Mouse (Mus musculus) gastrocnemius, adult 18-20 months (tissue): ENCODE data around the gene Tdrd7. TPM values are rescaled to one million over a fixed set of nuclear protein-coding genes. Genes with fewer than 3 reads are reported as not detected.
A peak's percentile ranks its signal among the peaks of the same experiment; 100 is the strongest.

Experiments
- DNase-seq: peaks from one replicate; pipeline ENCODE4 v3.0.0; 2021; ENCODE audit warnings: low spot score
- long read RNA-seq, 2 experiments: library from polyadenylated mRNA; stranded (forward); transcript quantifications; one replicate each; pipeline ENCODE4 v2.0.0; 2021
- total RNA-seq, 2 experiments: library from RNA; stranded (reverse); gene quantifications; 2 replicates each; pipeline ENCODE4 v1.2.3; 2021

The Tdrd7 gene
- 1 to 10 TPM; 7.3 to 9.7 TPM for total RNA-seq
- long read RNA-seq, experiment 1, transcript Tdrd7-201 (17 exons, 3,716 nt): major isoform, 13 of 19 reads
- long read RNA-seq, experiment 1, partial matches to known transcripts: 2 of 19 reads
- long read RNA-seq, experiment 1, other reads (novel, unspliced or antisense): 4 of 19 reads
- long read RNA-seq, experiment 2, transcript Tdrd7-201 (17 exons, 3,716 nt): major isoform, 6 of 11 reads
- long read RNA-seq, experiment 2, partial matches to known transcripts: 3 of 11 reads
- long read RNA-seq, experiment 2, other reads (novel, unspliced or antisense): 2 of 11 reads

DNA sequence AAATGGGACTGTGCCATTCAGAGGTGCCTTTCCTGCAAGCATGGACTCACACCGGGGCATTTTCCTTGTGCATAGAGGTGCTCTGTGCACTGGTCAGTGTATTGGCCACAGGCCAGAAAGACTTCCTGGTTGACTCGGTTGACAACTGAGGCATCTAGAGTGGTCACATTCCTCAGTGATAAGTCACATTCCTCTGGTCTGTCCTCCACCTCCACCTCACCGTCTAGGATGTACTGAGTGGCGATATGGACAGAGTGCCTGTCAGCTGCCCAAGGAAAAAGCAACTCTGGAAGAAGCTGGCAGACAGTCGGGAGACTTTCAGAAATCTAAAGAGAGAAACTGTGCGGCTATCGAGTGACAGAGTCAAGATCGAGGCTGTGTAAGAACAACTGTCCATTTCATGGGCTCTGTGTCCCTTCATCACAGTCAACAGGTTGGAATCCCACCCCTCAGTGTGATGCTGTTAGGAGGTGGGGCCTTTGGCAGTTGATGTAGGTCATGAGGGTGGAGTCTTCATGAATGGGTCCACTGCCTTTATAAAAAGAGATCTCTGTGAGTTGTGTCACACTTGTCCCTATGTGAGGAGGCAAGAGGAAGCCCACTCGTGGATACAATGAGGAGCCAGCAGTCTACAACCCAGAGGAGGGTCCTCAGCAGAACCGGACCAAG lies at the start of gene Tdrd7:
Gene Tdrd7, plus strand, starts transcription at position 564 of the 669 bp plus-strand sequence.
- DNase-seq: no peak

DNA sequence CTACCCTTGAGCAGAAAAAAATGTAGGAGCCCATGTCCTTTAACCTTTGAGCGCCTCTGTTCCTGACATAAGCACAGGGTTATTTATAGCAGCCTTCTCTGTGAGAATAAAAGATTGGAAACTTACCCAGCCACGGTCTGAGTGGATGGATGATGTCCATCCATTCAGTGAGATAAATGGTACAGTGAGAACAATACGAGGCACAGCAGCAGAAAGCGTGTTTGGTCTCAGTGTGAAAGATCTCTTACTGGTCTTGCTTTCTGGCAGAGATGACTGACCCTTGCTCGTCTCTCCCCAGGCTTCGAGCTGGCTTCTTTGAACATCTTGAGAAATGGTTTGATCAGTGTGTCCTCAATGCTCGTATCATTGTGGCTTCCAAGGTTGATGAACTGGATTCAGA lies 48.0 kb upstream of the Tdrd7 start:
- no peak for DNase-seq

DNA sequence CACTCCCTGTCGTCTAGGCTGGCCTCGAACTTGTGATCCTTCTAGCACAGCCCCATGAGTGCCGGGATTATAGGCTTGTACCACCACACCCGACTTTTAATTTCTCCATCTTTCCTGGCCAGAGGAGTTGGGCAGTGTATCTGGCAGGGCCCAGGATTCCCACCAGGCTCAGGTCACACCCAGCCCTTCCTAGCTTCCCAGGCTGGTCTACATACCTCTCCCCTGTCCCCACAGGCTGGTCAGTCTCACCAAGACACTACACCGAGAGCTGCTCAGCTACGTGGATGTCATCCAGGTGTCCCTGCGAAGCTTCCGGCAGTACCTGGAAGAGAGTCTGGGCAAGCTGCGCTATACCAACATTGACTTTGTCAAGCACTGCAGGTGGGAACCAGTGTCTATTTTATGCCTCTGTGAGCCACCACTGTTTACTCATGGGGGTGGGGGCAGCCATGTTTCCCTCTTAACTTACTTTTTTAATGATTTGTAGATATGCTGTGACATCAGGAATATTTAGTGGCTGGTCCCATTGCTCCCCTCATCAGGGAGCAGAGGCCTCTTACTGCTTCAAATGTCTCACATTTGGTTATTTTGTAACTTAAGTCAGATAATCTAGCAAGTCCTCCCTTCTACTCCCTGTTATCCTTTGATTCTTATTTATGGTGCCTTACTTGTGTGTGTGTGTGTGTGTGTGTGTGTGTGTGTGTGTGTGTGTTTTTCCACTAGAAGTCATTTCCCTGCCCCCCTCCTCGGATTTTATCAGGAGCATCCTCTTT lies 43.3 kb upstream of the Tdrd7 start:
- DNase-seq: no peak

DNA sequence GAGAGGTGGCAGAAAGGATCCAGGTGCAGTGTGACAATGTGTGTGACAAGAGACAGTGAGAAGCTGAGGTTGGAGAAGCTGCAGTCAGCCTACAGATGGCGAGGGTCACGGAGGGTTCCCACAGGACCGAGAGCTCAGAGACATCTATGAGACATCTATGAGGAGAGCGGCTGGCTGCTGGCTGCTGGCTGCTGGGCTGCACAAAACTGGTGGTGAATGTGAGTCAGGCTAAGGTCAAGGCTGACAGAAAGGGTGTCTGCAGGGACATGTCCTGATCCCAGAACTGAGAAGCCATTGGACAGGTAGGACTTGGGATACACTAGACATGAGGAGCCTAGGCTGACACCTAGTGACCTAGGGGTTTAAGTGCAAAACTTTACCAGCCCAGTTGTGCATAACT lies 41.1 kb upstream of the Tdrd7 start:
- no peak for DNase-seq

DNA sequence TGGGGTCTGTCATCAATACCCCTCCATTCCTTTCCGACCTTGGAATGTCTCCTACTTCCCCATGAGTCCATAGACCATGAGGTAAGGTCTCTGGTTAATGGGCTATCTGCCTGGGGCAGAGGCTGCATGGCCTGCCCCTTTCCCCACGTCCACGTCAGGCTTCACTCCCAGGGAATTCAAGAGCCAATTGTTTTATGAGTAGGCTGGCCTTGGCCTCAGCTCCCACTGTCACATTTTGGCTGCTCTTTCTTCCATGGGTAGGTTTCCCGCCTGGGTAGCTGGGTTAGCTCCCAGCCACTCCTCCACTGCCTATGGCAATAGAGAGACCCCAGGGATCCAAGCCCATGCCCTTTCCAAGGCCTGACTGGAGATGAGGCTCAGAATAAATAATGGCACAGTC lies 36.6 kb upstream of the Tdrd7 start:
- no peak for DNase-seq

DNA sequence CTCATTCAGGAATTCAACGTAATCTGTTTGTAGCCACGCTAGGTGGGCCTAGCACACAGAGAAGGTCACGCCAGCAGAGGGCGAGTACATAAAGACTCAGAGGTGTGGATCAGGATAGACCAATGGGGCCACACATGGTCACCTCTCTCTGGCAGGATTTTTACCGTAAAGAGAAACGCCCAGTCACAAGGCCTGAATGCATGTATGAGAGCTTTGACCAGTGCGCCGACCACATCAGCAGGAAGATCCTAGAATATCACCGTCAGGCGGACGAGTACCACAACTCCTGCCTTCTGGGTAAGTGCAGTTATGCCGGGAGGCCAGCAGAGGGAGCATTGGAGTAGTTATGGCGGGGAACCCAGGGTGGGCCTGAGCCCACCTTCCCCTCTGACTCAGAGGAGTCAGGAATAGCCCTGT lies 23.5 kb upstream of the Tdrd7 start:
- DNase-seq: peak; percentile 40

DNA sequence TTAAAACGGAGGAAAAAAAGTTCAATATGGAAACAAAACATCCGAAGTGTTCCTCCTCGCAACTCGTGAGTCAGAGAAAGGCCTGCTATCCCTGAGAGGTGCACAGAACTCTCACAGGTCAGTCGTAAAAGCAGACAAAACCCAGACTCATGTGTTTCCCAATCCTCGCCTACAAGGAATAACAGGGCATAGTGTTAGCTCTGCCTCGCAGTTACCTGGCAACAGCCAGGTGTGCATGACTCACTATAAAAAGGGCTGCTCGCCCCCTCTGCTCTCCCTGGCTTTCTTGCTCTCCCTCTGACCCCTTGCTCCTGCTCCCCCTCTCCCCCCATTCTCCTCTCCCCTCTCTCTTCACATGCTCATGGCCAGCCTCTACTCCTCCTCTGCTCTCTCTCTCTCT lies 17.4 kb upstream of the Tdrd7 start:
- no peak for DNase-seq

DNA sequence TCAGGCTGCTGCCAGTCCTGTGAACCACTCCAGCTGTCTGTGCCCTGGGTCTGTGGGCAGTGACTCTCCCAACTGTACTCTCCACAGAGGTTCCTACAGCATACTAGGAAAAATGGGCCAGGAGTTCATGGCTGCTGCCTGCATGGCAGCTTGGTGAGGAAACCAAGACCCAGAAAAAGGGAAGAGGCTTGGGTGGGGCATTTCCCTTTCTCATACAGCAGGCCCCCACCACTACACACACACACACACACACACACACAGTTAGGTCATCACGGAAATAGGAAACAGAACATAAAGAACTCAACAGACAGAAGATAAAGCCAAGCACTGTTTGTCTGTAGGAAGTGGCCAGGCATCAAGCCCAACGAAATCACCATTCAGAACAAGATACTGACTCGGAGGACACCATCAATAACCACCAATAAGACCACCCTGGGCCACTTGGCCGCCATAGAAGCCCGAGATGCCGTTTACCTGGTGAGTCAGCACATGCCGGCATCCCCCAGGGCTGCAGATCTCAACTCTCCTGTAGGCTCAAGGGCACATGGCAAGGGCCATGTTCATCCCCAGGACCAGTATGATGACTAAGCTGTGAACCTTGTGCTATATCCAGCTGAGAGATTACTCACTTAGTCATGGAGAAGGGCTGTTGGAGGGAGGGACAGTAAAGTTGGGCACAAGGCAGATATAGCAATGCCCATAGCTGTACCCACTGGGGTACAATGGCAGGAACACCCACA lies 15.9 kb upstream of the Tdrd7 start:
- no peak for DNase-seq

DNA sequence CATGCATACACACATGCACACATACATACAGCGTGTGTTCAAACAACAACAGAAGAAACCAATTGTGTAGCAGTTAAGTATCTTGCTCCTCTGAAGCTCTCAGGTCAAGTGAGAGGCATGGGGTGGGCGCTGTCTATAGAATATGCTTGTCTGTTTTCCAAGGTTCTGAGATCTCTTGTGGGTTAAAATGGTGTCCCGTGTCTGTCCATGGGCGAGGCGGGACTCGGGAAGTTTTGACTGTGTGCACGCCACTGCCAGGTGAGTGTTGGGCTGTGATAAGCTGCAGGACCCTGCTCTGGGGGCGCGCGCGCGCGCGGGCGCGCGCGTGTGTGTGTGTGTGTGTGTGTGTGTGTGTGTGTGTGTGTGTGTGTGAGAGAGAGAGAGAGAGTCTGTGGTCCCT lies 13.3 kb upstream of the Tdrd7 start:
- no peak for DNase-seq

DNA sequence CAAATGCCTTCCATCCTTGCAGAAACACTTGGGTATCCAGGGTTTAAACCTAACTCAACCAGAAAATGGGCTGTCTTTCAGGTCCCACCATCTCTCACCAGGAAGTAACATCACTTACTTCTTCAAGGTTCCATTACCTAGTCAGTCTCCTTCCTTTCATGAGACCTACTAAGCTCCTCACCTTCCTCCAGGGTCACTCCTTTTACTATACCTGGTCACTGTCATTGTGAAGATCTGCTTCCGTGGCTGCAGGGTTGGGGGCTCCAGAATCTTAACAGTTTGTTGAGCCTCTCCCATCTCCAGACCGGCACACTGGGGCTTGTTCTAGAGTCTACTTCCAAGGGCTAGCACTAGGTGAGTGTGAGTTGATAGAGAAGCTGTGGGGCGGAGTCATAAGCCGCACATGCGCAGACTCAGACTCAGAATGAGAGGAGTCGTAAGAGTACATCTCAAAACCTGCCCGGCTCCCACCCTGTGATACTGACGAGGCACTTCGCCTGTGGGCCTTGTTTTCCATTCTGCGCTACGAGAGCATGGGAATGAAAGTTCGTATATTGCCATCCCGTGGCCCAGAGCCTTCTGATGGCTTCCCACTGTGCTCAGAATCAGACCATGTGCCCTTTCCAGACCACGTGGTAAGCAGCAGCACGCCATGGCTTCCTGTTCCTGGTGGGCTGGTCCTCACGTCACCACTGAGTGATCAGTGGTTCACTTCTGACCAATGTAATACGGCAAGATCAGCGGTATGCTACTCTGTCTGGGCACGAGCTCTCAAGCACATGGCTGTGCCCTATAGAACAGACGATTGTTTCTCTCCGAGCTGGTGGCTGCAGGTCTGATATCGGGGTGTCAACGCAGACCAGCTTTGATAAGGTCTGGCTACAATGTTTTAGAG lies 11.9 kb upstream of the Tdrd7 start:
- DNase-seq: no peak

DNA sequence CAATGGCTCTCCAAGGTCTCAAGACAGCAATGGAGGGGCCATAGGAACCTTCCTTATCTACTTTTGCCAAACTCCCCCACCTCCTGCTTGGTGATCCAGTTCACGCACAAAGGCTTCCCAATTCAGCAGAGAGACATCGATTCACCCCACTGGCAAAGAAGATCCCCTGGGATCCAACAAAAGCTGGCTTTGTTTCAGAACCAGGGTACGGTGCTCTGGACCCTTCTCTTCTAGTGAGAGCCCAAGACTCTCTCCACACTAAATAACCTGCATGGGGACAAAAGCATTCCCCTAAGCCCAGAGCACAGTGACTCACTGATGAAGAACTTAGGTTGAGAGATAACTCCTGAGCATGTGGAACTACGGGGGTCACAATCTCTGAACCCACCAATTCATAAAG lies 9.9 kb upstream of the Tdrd7 start:
- no peak for DNase-seq

DNA sequence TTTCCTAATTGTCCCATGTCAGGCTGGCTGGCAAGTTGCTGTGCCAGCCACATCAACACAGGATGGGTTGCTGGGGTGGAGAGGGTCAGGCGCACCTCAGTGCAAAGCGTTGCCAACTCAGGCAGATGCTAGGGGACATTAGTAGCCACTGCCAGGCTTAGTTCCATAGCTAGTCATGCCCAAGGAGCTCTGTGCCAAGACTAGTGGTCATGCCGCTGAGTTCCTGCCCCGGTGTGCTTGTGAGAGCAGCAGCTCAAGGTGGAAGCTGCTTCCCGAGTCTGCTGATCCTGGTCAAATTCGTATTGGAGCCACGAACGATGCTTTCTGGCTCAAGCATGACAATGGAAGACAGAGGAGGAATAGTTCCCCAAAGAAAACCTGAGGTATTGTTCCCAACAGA lies 9.0 kb upstream of the Tdrd7 start:
- DNase-seq: no peak

DNA sequence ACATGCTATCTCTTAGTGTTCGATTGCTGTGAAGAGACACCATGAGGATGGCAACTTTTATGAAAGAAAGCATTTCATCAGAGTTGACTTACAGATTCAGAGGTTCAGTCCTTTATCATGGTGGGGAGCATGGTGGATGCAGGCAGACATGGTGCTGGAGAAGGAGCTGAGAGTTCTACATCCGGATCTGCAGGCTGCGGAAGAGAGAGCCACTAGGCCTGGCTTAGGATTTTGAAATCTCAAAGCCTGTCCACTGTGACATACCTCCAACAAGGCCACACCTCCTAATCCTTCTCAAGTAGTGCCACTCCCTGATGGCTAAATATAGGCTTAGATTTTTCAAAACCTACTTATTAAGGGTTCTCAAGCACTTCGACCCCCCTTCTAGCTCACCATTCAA lies 8.4 kb upstream of the Tdrd7 start:
- DNase-seq: no peak

DNA sequence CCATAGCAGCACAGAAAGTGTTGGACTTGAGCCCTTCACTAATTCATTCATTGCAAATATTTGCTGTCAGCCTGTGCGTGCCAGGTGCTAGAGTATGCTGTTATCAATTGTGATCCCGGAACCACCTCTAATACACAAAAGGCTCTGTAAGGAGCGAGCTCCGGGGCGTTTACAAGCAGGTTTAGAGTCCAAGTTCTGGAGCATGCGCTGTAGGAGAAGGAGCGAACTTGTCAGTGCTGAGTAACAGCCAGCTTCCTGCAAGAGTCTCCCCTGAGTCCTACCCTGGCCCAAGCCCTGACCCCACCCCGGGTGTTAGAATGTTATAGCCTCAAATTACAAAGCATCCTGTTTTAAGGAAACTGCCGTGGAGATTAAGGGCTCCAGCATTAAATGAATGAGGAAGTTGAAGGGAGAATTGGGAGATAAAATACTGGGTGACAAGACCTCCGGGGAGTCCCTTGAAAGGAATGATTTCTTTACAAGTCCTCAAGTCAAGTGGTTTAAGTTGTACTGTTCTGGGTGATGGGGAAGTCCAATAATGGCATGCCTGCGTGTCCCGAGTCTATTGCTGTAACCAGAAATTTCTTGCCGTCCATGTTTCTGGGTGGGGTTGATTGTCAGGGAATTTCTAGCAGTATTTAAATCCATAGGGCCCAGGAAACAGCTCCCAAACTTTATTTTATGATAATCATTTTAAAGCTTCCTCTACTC lies 758 bp downstream of the Tdrd7 start:
- peak; percentile 48 for DNase-seq

DNA sequence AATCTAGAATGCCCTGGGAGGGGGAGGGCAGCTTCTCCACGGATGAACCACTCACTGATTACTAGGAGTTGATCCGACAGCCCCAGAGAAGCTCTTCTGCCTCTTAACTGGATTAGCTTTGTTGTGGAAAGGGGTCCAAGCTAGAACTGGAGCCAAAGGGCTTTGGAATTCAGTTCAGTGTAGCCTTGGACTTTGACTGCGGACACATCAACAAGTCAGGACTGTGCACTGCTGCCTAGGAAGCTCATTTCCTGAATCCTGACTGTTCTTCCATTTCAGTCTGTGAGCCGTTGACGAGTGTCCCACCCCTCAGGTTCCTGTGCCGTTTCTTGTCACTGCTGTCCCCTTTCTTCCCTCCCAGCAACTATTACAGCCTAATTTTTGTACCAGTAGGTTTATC lies 1.6 kb downstream of the Tdrd7 start:
- no peak for DNase-seq

DNA sequence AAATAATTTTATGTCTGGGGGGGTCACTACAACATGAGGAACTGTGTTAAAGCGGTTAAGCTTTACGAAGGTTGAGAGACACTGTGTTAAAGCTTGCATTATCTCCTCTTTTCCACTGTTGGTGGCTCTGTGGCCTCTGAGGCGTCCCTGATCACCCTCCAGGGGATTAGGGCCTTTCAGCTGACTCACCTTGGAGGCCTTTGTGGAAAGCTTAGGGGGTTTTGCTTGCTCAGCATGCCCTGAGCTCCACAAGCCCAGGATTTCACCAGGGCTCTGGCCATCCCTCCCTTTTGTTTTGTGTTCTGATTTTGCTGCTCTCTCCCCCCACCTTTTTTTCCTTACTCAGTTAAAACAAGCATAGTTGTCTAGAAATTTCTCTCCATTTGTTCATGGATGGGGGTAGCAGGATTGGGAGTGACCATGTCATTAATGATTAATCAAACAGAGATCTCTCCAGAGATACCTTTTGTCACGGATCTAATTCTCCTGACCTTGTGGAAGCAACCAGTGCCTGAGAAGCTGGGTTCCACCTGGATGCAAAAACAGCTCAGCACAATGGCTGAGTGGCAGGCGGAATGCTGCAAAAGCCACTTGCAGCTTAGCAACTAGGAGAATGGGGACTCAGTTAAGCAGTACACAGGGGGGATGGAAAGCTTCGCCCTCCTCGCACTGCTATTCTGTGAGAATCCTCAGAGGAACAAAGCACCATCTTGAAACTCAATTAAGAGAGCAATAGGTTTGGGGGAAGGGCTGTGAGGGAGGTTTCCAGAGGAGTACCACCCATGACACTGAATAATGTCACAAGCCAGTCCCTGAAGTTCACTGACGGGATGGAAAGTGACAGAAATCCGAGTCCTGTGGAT lies 2.6 kb downstream of the Tdrd7 start:
- DNase-seq: no peak

DNA sequence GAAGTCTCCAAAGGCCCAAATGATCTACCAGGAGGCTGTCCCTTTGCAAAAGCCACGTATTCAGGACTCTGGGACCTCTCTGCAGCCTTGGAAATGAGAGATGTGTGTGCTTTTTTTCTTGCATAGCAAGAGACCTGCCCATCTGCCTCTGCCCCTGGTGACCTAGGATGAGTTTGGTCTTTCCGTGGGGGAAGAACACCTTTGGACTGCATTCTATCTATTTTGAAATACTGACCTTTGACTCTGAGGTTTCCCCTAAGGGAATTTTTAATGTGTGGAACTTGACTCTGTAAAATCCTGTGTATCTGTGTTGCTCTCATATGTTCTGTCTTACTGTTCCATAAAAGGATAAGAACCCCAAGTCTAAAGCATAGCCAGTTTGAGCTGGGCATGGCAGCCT lies 3.9 kb downstream of the Tdrd7 start:
- DNase-seq: no peak

DNA sequence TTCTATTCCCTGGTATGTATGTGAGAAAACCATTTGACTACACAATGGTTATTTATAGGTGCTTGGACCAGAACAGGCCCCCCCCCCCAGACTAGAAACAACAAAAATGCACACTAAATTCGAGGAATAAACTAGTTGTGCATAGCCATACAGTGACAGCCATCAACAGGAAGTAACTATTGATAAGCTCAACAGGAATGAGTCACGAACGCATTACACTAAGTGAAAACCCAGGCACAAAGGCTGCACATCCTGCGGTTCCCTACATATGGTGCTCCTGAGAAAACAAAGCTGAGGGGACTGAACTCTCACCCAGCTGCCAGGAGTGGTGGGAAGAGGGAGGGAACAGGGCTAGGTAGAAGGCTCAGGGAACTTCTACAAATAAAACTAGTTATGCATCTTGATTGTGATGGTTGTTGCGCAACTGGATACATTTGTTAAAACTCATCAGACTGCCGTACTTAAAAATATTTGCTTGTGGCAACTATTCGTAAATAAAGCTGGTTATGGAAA lies 5.0 kb downstream of the Tdrd7 start:
- DNase-seq: no peak
